Mouse (Mus musculus) adrenal gland (tissue): ENCODE measurements at regions not wholly inside any gene's neighbourhood (a gene's known extent, or its start where the extent isn't known, plus 50 kb on each side); places are given as distances from the start of the nearest gene placed in this dataset.
"Not testable (repeated sequence)": the region's sequence is repeated elsewhere in the genome, so short reads cannot be mapped to it uniquely, and the experiment has no call there.

ENCODE experiments used
- intact Hi-C: fragments of 180-260 bp; cut with DNase I; formaldehyde crosslinking; loops from one replicate; pipeline ENCODE4 v1.15.1; 2025

GRCm38 (mm10) chr7:83392181-83392580 lies 192.5 kb upstream of the Tmc3 start:
- intact Hi-C loops = no loop called here

- intact Hi-C loops = no loop called here
These were observed 192.1 kb upstream of the Tmc3 start for GRCm38 (mm10) chr7:83392625-83393024.

- intact Hi-C loops = no loop called here
These were observed 190.6 kb upstream of the Tmc3 start for GRCm38 (mm10) chr7:83394156-83394555.

- intact Hi-C loops = no loop called here
These were observed 185.1 kb upstream of the Tmc3 start for GRCm38 (mm10) chr7:83399668-83400067.

GRCm38 (mm10) chr7:83401001-83401400 lies 183.7 kb upstream of the Tmc3 start:
- intact Hi-C loops = no loop called here

- intact Hi-C loops = not testable (repeated sequence)
These were observed 172.0 kb upstream of the Tmc3 start for GRCm38 (mm10) chr7:83412745-83413144.

GRCm38 (mm10) chr7:83429929-83430556 lies 154.7 kb upstream of the Tmc3 start:
- intact Hi-C loops = no loop called here

- intact Hi-C loops = no loop called here
These were observed 153.6 kb upstream of the Tmc3 start for GRCm38 (mm10) chr7:83431094-83431493.

- intact Hi-C loops = no loop called here
These were observed 151.9 kb upstream of the Tmc3 start for GRCm38 (mm10) chr7:83432843-83433242.

- intact Hi-C loops = no loop called here
These were observed 150.6 kb upstream of the Tmc3 start for GRCm38 (mm10) chr7:83433959-83434715.

GRCm38 (mm10) chr7:83438538-83439393 lies 146.0 kb upstream of the Tmc3 start:
- intact Hi-C loops = loop anchor here (2.0 kb wide), 1 partner anchor 110 kb away; no protein-coding TSS in a partner anchor

- intact Hi-C loops = no loop called here
These were observed 141.0 kb upstream of the Tmc3 start for GRCm38 (mm10) chr7:83443596-83444278.

- intact Hi-C loops = no loop called here
These were observed 140.5 kb upstream of the Tmc3 start for GRCm38 (mm10) chr7:83444279-83444615.

GRCm38 (mm10) chr7:83445181-83445926 lies 139.4 kb upstream of the Tmc3 start:
- intact Hi-C loops = no loop called here

GRCm38 (mm10) chr7:83450346-83450745 lies 134.4 kb upstream of the Tmc3 start:
- intact Hi-C loops = no loop called here

- intact Hi-C loops = no loop called here
These were observed 132.4 kb upstream of the Tmc3 start for GRCm38 (mm10) chr7:83452309-83452708.

GRCm38 (mm10) chr7:83459520-83459919 lies 125.2 kb upstream of the Tmc3 start:
- intact Hi-C loops = no loop called here

GRCm38 (mm10) chr7:83467006-83467405 lies 117.7 kb upstream of the Tmc3 start:
- intact Hi-C loops = no loop called here

- intact Hi-C loops = not testable (repeated sequence)
These were observed 114.9 kb upstream of the Tmc3 start for GRCm38 (mm10) chr7:83469856-83470255.

GRCm38 (mm10) chr7:83471111-83471510 lies 113.6 kb upstream of the Tmc3 start:
- intact Hi-C loops = no loop called here

- intact Hi-C loops = no loop called here
These were observed 110.3 kb upstream of the Tmc3 start for GRCm38 (mm10) chr7:83474471-83474870.
